Mouse (Mus musculus) bone marrow, adult 2 months (tissue): ENCODE results near the gene Klf3.

Experiments
- CTCF ChIP-seq: fragments of 200-500 bp; IDR thresholded peaks from 2 replicates; pipeline ENCODE4 v1.5.1; 2011; ENCODE audit warnings: low read length, control low read depth; ENCODE audit not compliant: control insufficient read depth, insufficient read depth
- POLR2A ChIP-seq: fragments of 200-500 bp; IDR thresholded peaks from 2 replicates; pipeline ENCODE4 v1.6.1; 2011; ENCODE audit warnings: low read depth, mild to moderate bottlenecking, control low read depth, low read length, borderline replicate concordance; ENCODE audit not compliant: control insufficient read depth

DNA sequence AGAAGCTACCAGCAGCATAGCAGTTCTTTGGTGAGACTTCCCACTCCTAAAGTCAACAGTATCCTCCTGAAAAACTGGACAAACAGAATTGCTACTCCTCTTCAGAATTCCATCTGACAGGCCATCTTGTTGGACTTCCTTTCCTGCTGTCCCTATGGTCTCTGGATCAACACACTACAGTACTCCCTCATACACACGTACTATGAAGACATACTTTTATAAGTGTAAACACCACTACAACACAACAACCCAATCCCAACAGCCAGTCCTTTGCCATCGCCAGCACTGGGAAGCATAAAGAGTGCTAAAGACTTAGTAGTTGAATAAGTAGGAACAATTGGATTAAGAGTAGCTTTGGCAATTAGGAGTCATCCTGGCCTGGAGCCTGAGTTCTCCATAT, 36.6 kb upstream of the Klf3 start:
- TF ChIP-seq CTCF = no peak
- TF ChIP-seq POLR2A = no peak
